Mouse (Mus musculus): ENCODE results near the gene Adora1. TPM values are rescaled to one million over a fixed set of nuclear protein-coding genes. Genes with fewer than 3 reads are reported as not detected.

The Adora1 gene
- polyA plus RNA-seq, 1 experiment from 2014 or later, result 0.69 TPM

DNA sequence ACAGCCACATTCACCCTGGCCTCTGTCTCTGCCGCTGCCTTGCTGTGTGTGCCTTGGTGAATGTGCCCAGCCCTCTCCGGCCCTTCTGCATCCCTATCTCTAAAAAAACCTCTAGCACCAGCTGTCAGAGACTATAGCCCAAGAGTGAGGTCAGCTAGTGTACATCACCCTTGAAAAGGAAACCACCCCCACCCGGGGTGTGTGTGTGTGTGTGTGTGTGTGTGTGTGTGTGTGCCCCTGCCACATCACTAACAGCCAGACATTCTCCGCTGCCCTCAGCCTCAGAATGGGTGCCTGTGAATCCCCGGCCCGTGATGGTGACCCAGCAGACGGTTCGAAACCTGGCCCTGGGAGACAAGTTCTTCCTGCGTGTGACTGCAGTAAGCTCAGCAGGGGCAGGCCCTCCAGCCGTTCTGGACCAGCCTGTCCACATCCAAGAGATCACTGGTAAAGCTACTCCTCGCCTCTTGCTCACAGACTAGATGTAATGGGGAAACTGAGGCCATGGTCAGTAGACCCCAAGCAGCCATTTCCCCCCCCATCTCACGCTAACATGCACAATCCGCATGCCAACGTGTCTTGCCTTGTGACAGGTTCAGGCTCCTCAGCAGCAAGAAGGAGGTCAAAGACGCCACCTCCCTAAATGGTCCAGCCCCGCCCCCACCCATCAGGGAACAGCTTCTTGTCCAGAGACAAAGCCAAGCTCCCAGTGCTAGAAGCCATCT lies 40.8 kb downstream of the Adora1 start:
- peaks cover 50% of the 10 kb centered on the region for H3K4me1 ChIP-seq
- no peaks in the 10 kb centered on the region for H3K36me3 ChIP-seq
- H3K9me3 ChIP-seq (replicated peaks), result no peaks in the 10 kb centered on the region
- no peak overlapping the region for H3K4me3 ChIP-seq
- H3K27ac ChIP-seq, result peak overlapping the region; percentile 61
- WGBS, result 80% methylated on average over 16 of the region's 16 CpGs
- DNase-seq (ENCODE audit: low spot score), result no peak
- H3K27me3 ChIP-seq (ENCODE audit: low read depth, poor library complexity, severe bottlenecking), result peaks cover 7% of the 10 kb centered on the region

DNA sequence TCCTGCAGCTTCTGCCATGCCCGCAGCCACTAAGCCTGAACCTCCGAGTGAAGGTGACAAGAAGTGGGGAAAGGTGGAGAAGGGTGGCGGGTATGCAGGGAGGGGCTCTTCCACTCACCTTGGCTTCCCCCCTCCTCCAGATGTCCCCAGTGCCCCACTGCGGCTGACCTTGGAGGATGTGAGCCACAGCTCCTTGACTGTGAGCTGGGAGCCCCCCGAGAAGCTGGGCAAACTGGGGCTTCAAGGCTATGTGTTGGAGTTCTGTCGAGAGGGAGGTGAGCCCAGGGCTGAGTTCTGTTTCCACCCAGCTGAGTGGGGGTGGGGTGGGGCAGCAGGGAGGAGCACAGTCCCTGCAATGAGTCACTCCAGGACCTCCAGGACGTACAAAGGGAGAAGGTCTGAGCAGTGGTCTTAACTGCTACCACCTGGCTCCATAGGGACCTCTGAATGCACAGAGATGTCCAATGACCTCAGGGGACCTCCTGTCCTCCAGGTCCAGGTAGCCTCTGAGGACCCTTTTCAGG lies 41.5 kb downstream of the Adora1 start:
- peak overlapping the region; percentile 61 for H3K27ac ChIP-seq
- H3K27me3 ChIP-seq (ENCODE audit: low read depth, poor library complexity, severe bottlenecking), result peaks cover 15% of the 10 kb centered on the region
- H3K4me3 ChIP-seq, result no peak overlapping the region
- no peaks in the 10 kb centered on the region for H3K9me3 ChIP-seq (replicated peaks)
- DNase-seq (ENCODE audit: low spot score), result no peak
- H3K36me3 ChIP-seq, result no peaks in the 10 kb centered on the region
- peaks cover 54% of the 10 kb centered on the region for H3K4me1 ChIP-seq
- 58% methylated on average over 7 of the region's 7 CpGs for WGBS

DNA sequence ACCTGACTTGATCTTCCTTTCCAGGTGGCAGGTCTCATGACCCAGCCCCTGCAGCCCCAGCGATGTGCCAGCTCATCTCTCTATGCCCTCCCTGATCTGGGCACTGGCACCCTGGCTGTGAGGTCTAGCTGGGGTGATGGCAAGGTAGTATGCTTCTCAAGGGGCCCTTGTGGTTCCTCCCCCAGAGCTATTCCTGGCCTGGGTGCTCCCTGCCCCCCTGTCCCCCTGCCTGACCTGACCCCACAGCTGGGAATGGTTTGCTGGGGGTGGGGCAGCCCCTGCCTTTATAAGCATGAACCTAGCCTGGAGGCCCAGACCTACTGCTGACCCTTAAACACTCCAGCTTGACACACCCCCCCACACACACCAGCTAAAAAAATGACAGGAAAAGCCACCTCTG lies 42.1 kb downstream of the Adora1 start, which contains the start of gene Mybph:
Mybph (plus strand) TSS at position 323 of the 400 bp plus-strand sequence.
- 61% methylated on average over 1 of the region's 1 CpGs for whole genome bisulfite sequencing
- H3K36me3 ChIP-seq, result no peaks in the 10 kb centered on the region
- no peak within 1 kb of the TSS for H3K4me3 ChIP-seq
- peaks cover 21% of the 10 kb centered on the region for H3K27me3 ChIP-seq (ENCODE audit: low read depth, poor library complexity, severe bottlenecking)
- H3K9me3 ChIP-seq (replicated peaks), result no peaks in the 10 kb centered on the region
- H3K27ac ChIP-seq, result peak within 1 kb of the TSS; percentile 61
- H3K4me1 ChIP-seq, result peaks cover 54% of the 10 kb centered on the region
- no peak for DNase-seq (ENCODE audit: low spot score)

DNA sequence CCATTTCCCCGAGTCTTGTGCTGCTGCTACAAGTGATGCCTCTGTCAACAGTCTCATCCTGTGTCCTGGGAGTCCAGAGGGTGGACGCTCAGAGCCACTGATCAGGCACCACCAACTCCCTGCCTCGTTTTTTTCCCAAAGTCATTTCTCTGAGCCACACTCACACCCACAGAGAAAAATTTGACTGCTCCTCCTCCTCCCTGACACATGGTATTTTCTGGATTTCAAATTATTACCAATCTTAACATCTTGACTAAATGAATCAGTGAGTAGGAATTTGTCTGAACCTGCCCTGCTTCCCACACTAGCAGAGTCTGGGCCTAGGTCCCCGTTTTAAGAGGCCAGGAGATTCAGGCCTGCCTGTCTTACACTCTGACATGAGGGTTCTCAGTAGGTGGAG lies 43.2 kb downstream of the Adora1 start:
- no peaks in the 10 kb centered on the region for H3K9me3 ChIP-seq (replicated peaks)
- H3K4me1 ChIP-seq, result peaks cover 48% of the 10 kb centered on the region
- no peak for DNase-seq (ENCODE audit: low spot score)
- peaks cover 25% of the 10 kb centered on the region for H3K27me3 ChIP-seq (ENCODE audit: low read depth, poor library complexity, severe bottlenecking)
- no peak overlapping the region for H3K27ac ChIP-seq
- 55% methylated on average over 4 of the region's 4 CpGs for WGBS
- no peak overlapping the region for H3K4me3 ChIP-seq
- no peaks in the 10 kb centered on the region for H3K36me3 ChIP-seq

DNA sequence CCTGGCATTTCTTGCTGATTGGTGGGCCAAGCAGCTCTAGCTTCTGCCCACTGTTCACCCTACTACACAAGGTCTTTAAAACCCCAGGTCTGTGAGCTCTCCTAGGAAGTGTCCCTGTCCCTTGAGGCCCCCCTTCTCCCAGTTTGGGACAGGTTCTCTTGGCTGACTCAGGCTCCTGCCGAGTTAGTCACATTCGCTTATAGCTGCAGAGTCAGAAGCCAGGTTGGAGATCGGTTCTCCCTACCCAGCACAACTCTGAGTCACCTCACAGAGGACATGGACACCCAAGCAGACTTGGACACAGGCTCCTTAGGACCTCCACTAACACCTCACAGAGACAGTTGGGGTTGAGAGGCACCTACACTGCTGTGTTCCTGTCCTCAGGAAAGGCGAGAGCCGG lies 44.0 kb downstream of the Adora1 start:
- 84% methylated on average over 5 of the region's 5 CpGs for whole genome bisulfite sequencing
- Histone ChIP-seq H3K4me1 (peaks cover 43% of the 10 kb centered on the region), H3K27ac (no peak overlapping the region), H3K27me3 (ENCODE audit: low read depth, poor library complexity, severe bottlenecking) (peaks cover 25% of the 10 kb centered on the region), H3K9me3 (replicated peaks) (no peaks in the 10 kb centered on the region), H3K36me3 (no peaks in the 10 kb centered on the region), H3K4me3 (no peak overlapping the region)
- no peak for DNase-seq (ENCODE audit: low spot score)

DNA sequence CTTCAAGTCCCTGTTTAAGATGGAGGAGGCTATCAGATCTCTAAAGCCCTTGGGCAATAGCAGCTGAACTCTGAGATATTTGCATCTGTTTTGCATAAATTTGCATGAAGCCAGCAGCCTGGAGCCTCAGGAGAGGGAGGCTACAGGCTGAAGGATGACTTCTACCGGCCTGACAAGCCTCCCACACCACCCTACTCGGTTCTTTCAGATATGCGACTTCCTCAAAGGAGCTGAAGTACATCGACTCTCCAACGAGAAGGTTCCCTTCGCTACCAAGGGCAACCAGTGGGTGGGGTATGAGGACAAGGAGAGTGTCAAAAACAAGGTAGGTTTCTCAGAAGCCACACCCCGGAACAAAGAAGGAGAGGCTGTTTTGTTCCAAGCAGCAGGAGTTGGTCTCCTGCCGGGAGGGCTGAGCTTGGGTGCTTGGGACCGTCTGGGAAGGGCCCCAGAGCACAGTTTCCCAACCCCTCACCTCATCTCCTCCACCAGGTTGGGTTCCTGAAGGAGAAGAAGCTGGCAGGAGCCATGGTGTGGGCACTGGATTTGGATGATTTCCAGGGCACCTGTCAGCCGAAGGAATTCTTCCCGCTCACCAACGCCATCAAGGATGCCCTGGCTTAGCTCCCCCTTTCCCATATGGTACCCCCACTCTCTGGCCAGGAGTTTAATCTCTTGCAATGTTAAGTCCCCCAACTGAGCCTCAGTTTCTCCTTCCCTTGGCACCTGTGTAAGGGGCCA lies 46.1 kb downstream of the Adora1 start:
- Histone ChIP-seq H3K27me3 (ENCODE audit: low read depth, poor library complexity, severe bottlenecking) (peaks cover 25% of the 10 kb centered on the region), H3K27ac (no peak overlapping the region), H3K4me3 (no peak overlapping the region), H3K4me1 (peaks cover 23% of the 10 kb centered on the region), H3K36me3 (no peaks in the 10 kb centered on the region), H3K9me3 (replicated peaks) (no peaks in the 10 kb centered on the region)
- WGBS, result 24% methylated on average over 12 of the region's 12 CpGs
- DNase-seq (ENCODE audit: low spot score), result no peak

DNA sequence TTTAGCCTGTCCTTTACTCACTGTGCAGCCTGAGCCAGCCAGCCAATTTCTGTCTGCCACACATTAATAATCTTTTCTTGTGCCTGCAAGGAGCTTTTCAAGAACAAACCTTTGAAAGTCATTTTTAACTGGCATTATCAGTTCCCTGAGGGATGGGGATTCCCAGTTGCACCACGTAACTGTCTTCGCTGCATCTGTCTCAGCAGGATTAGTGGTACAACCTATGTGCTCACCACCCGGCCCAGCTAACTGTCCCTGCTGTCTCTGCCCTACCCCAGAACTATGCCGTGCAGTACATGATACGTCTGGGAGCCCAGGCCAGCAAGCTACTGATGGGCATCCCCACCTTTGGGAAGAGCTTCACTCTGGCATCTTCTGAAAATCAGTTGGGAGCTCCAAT lies 47.0 kb downstream of the Adora1 start:
- Histone ChIP-seq H3K36me3 (no peaks in the 10 kb centered on the region), H3K4me3 (no peak overlapping the region), H3K27me3 (ENCODE audit: low read depth, poor library complexity, severe bottlenecking) (peaks cover 31% of the 10 kb centered on the region), H3K27ac (no peak overlapping the region), H3K4me1 (peaks cover 13% of the 10 kb centered on the region), H3K9me3 (replicated peaks) (no peaks in the 10 kb centered on the region)
- DNase-seq (ENCODE audit: low spot score), result no peak
- WGBS, result 88% methylated on average over 5 of the region's 5 CpGs

DNA sequence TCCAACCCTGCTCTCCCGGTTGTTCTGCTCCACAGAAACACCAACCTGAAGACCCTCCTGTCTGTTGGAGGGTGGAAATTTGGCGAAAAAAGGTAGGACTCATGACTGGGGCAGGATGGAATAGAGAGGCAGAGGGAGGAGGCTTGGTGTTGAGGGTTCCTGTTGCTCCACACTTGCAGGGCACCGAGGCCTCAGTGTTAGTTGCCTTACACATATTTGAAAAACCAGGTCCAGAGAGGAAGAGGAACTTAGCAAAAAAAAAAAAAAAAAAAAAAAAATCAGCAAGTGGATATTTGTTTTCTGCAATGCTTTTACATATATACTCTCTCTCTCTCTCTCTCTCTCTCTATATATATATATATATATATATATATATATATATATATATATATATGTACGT lies 51.1 kb downstream of the Adora1 start:
- WGBS, result 91% methylated on average over 4 of the region's 4 CpGs
- H3K9me3 ChIP-seq (replicated peaks), result no peaks in the 10 kb centered on the region
- H3K36me3 ChIP-seq, result no peaks in the 10 kb centered on the region
- peaks cover 20% of the 10 kb centered on the region for H3K27me3 ChIP-seq (ENCODE audit: low read depth, poor library complexity, severe bottlenecking)
- H3K27ac ChIP-seq, result no peak overlapping the region
- H3K4me1 ChIP-seq, result peaks cover 15% of the 10 kb centered on the region
- no peak for DNase-seq (ENCODE audit: low spot score)
- no peak overlapping the region for H3K4me3 ChIP-seq

DNA sequence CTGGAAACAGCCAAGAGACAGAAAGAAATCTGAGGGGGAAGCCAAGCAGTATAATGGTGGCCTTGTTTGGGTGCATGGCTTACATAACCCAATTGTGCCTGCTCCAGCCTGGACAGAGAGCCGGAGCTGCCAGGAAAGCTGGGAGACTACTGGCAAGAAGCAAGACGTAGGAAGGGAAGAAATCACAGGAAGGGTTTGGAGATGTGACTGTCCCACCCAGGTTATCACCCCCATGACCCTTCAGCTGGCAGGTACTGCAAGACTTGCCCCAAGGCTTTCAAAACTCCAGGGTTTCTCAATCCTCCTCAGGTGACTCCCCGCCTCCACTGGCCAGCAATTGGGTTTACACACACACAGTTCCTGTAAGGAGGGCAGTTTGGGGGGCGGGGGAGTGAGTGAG lies 53.2 kb downstream of the Adora1 start, which contains the start of gene Chil1:
Chil1 (plus strand) TSS at position 152 of the 400 bp plus-strand sequence.
- Histone ChIP-seq H3K27ac (peak within 1 kb of the TSS; percentile 53; the same call in 1 of the 2 replicates), H3K27me3 (ENCODE audit: low read depth, poor library complexity, severe bottlenecking) (0 out of 2 replicates have a peak, but pooled peaks cover 6% of the 10 kb centered on the region), H3K9me3 (replicated peaks) (no peaks in the 10 kb centered on the region), H3K4me3 (no peak within 1 kb of the TSS), H3K4me1 (peaks cover 14% of the 10 kb centered on the region), H3K36me3 (no peaks in the 10 kb centered on the region)
- 54% methylated on average over 4 of the region's 4 CpGs for WGBS
- no peak for DNase-seq (ENCODE audit: low spot score)

DNA sequence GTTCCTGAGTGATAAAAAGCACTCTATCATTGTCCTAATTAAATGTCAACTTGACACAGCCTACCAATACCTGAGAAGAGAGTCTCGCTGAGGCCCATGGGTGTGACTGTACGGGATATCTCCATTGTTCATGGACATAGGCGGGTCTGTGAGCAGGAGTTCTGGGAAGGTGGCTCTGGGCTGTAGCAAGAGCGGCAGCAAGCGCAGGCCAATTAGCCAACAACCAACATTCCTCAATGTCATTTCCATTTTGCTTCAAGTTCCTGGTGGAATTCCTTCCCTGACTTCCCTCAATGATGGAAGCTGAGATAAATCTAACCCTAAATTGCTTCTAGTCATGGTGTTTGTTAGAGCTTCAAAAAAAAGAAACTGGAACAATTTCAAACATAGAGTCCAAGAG lies 57.3 kb downstream of the Adora1 start:
- H3K27ac ChIP-seq, result no peak overlapping the region

DNA sequence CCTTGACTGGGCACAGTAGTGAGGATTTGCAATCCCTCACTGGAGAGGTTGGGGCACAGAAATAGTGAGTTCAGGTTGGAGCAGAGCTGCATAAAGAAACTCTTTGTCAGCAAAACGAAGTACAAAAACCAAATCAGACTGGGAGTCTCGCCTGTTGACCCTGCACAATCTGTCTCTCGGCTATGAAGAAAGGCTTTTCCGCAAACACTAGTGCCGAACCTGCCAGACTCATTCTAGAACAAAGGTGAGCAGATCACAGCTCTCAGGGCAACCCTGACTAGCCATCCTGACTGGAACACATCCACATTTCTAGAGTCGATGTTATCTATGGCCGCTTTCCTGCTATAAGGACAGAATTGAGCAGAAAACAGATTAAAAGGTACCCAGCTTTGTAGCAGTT lies 62.1 kb downstream of the Adora1 start:
- Histone ChIP-seq H3K4me1 (0 out of 2 replicates have a peak, but pooled peaks cover 3% of the 10 kb centered on the region), H3K36me3 (no peaks in the 10 kb centered on the region), H3K27ac (no peak overlapping the region), H3K27me3 (ENCODE audit: low read depth, poor library complexity, severe bottlenecking) (no peaks in the 10 kb centered on the region), H3K9me3 (replicated peaks) (no peaks in the 10 kb centered on the region), H3K4me3 (no peak overlapping the region)
- no peak for DNase-seq (ENCODE audit: low spot score)
- 80% methylated on average over 7 of the region's 7 CpGs for WGBS

More for the DNA sequence above, 57.3 kb downstream of the Adora1 start:
- 91% methylated on average over 5 of the region's 5 CpGs for WGBS
- Histone ChIP-seq H3K36me3 (no peaks in the 10 kb centered on the region), H3K27me3 (ENCODE audit: low read depth, poor library complexity, severe bottlenecking) (no peaks in the 10 kb centered on the region), H3K4me1 (peaks cover 17% of the 10 kb centered on the region), H3K4me3 (no peak overlapping the region), H3K9me3 (replicated peaks) (no peaks in the 10 kb centered on the region)
- no peak for DNase-seq (ENCODE audit: low spot score)

DNA sequence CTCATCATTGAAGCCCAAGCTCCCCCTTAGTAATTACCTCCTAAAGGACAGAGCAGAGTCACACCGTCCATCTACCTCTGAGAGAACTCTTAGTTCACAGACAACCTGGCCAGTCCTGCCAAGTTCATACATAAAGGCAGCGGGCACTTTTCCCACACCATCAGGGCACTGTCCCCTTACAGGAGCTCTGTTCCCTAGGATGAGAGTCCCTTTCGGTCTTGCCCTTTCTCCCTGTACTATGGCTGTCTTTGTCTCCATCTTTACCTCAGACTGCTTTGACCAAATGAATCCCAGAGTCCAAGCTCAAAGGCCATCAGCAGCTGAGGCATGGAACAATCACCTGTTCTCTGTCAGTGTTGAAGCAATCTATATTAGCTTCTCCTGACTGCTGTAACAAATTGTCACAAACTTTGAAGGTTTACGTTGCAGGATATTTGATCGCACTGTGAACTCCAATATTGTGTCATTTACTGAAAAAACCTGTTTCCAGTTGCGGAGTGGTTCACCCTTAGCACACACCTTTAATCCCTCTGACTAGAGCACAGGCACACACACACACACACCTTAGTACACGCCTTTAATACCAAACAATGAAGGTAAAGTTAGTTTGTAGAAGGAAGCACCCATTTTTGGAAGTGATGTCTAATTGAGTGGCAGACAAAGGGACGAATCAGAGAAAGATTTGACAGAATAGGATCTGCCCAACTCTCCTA lies 66.1 kb downstream of the Adora1 start:
- no peaks in the 10 kb centered on the region for H3K27me3 ChIP-seq (ENCODE audit: low read depth, poor library complexity, severe bottlenecking)
- no peaks in the 10 kb centered on the region for H3K9me3 ChIP-seq (replicated peaks)
- DNase-seq (ENCODE audit: low spot score), result no peak
- no peaks in the 10 kb centered on the region for H3K36me3 ChIP-seq
- H3K4me1 ChIP-seq, result no peaks in the 10 kb centered on the region
- H3K4me3 ChIP-seq, result no peak overlapping the region
- no peak overlapping the region for H3K27ac ChIP-seq
- 92% methylated on average over 8 of the region's 8 CpGs for WGBS

Data from limb, embryonic 10.5 days (tissue).